Mouse (Mus musculus) embryonic fibroblast, embryonic 13.5 days (primary cell): Measurements from ENCODE around the gene Hoxa13.

Experiments used
- CTCF ChIP-seq: IDR thresholded peaks from 2 replicates; pipeline ENCODE4 v1.5.1; 2011; ENCODE audit warnings: mild to moderate bottlenecking, control low read depth, low read length, moderate library complexity, borderline replicate concordance; ENCODE audit not compliant: insufficient read depth
- POLR2A ChIP-seq: IDR thresholded peaks from 2 replicates; pipeline ENCODE4 v1.6.1; 2011; ENCODE audit warnings: low read depth, mild to moderate bottlenecking, control low read depth, low read length, moderate library complexity

GRCm38 (mm10) chr6:52253511-52254500 lies 6.9 kb downstream of the Hoxa13 start:
- TF ChIP-seq POLR2A (no peak), CTCF (no peak)
